Mouse (Mus musculus) colon, adult 2 months (tissue): Measurements from ENCODE around the gene Entpd7. TPM values are rescaled to one million over a fixed set of nuclear protein-coding genes. Genes with fewer than 3 reads are reported as not detected.

Experiments used
- polyA plus RNA-seq: library from polyadenylated mRNA; depleted of rRNA; stranded (reverse); fragments of >200 nt; gene quantifications from 2 replicates; pipeline ENCODE4 v1.2.3, GENCODE M21; 2012; rRNA removed

Entpd7 gene
- 8.0 and 8.6 TPM in 2 replicates for polyA plus RNA-seq

DNA sequence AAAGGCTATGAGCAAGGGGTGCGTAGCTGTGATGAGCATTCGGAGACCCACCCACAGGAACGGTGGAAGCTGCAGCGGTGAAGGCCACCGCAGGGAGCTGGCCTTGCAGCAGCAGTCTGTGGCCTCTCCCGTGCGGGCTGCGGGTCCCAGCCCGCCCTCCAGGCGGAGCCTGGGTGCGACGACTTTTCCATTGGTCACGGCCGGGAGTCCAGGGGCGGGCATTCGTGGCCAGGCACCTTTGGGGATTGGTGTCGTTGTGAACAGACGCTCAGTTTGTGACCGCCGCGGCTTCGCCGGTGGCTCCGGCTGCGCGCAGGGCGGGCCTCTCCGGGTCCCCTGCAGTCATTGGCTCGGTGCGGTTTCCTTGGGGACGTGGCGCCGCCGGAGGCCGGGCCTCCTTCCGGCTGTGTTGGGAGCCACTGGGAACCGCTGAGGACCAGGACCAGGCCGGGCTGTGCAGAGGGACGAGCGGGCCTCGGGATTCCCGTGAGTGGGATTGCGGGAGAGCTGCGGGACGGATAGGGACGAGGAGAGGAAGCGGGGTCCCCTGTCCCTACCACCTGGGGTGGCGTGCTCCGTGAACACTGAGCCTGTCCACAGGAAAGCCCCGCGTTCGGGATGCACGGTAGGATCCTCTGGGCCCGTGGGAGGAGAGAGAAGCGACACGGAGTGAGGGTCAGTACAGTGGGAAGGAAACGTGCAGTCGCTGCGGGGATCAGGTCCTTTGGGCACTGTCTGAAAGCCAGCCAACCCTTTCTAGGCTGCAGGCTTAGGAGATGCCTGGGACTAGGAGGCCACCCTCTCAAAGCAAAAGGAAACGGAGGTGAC is at the start of gene Entpd7:
Gene Entpd7, plus strand, starts transcription at position 254 of the 828 bp plus-strand sequence.

GRCm38 (mm10) chr19:43674730-43675524 is 14.5 kb upstream of the Entpd7 start, which contains the start of gene Slc25a28:
Gene Slc25a28, minus strand, starts transcription at chr19:43674881.

DNA sequence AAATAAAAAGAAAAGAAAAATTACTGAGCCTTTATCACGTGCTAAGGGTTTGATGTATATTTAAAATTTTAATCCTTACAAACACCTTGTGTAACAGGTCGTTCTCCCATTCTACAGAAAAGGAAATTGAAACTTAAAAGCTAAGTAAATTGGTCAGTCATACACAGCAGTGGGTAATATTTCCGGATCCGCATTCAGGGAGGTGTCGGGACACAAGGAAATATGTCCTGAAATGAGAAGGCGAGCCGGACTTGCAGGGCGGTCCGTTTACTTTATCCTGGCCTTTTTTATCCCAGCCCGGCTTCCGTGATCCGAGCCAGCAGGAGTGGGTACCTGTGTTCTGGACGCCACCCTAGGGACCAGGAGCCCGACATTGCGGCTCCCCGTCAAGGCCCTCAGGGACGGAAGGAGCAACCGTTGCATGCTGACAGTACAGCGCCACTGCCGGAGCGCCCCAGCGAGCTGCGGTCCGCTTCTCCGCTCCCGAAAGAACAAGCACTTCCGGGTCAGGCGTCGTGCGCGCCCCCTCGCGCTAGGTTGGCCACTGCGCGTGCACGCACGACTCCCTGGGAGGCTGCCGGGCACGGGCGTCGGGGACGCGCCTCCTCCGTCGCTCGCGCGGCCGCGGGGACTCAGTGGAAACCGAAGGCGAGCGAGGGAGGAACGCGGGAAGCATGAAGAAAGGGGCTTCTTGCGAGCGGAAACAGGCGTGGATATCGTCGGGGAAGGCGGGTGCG is 63.2 kb downstream of the Entpd7 start, which contains the start of the genes Cutc and Cox15:
Gene Cutc, plus strand, starts transcription at position 508 of the 737 bp plus-strand sequence.
Gene Cox15, minus strand, starts transcription at position 512 of the 737 bp plus-strand sequence.

DNA sequence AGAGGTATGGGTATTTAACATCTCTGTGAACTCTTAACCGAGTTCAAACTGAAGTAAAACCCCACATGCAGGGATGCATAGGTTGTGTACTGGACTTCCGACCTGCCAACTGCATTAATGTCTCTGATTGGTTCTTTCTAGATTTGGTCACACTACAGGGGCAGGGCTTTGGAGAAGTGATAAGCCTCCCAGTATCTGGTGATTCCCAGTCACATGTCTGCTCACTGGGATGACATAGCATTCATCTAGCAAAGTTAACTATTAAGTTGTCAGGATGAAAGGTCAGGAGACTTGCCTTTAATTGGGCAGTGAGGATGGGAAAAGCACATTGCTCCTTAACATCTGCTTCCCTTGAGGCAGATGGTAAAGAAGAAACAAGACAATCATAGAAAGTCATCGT is 92.5 kb downstream of the Entpd7 start, which contains the start of gene Abcc2:
Gene Abcc2, plus strand, starts transcription at position 213 of the 400 bp plus-strand sequence.

Other genes with a start within 250 kb of the Entpd7 start
- gene Cnnm1, start 249.2 kb upstream of the Entpd7 start, polyA plus RNA-seq, result 1.2 and 2.3 TPM in 2 replicates
- gene Got1, start 165.1 kb upstream of the Entpd7 start, polyA plus RNA-seq, result 28.8 and 31.6 TPM in 2 replicates
- gene Nkx2-3, start 77.3 kb upstream of the Entpd7 start, polyA plus RNA-seq, result 18.3 and 21.8 TPM in 2 replicates
- 57.0 and 68.7 TPM in 2 replicates for gene Slc25a28, start 14.8 kb upstream of the Entpd7 start, polyA plus RNA-seq
- gene Cutc, start 63.3 kb downstream of the Entpd7 start, polyA plus RNA-seq, result 3.7 and 4.1 TPM in 2 replicates
- 11.6 and 13.6 TPM in 2 replicates for gene Cox15, start 63.3 kb downstream of the Entpd7 start, polyA plus RNA-seq
- gene Abcc2, start 92.5 kb downstream of the Entpd7 start, polyA plus RNA-seq, result 0.12 and 0.24 TPM in 2 replicates